In the genomic region with DNA sequence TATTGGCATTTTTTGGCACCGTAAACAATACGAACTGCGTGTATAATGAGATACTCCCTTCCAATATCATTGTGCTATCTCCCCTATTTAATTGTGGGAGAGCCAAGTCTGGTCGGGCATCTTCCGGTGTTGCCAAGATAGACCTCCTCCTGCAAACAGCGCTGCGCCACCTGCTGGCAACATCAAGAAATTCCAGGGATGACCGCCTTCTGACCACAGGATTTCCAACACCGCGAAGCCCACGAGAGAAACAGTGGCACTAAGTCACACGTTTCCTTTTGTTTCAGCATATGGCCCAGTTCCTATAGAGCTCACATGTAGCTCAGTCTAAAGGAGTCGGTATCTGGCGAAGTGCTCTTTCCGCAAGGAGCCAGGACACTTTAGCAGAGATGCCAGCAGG, we compare ENCODE assay signal across 9 mouse cellular contexts. TPM values are rescaled to one million over a fixed set of nuclear protein-coding genes. Genes with fewer than 3 reads are reported as not detected.
DNase-seq lines count a peak whose midpoint lies in the region; ATAC-seq and TF ChIP-seq lines count a peak whose summit lies in the region.
"Had no signal": no experiment of that assay in that cellular context is flagged by ENCODE, and none has a peak within 500 bp of the region (broad histone marks: within the 10 kb centered on the region; RNA-seq: fewer than 3 reads in every experiment).

No protein-coding gene starts in this region.

- WGBS in embryonic facial prominence, embryonic 14.5 days: 17% methylated on average over 15 of the region's 15 CpGs

- H3K4me2 ChIP-seq in embryonic facial prominence, embryonic 14.5 days (ENCODE audit: low read depth, low read length): no peak overlapping the region
- H3K4me2 ChIP-seq: limb, embryonic 15.5 days had no signal

- H3K4me1 ChIP-seq in bone marrow macrophage, adult 2 months (ENCODE audit: control insufficient read depth, insufficient read depth, low read length): peaks cover 35% of the 10 kb centered on the region
- no peaks in the 10 kb centered on the region for H3K4me1 ChIP-seq in embryonic facial prominence, embryonic 14.5 days (ENCODE audit: control insufficient read depth, insufficient read depth, low read length)
- H3K4me1 ChIP-seq: limb, embryonic 15.5 days had no signal

- ATAC-seq in embryonic facial prominence, embryonic 14.5 days (ENCODE audit: low read depth): no peak
- peak; percentile 87 for ATAC-seq in megakaryocyte-erythroid progenitor cell, adult 5-6 weeks (replicated peaks; ENCODE audit: low FRiP score, low TSS enrichment, poor library complexity, severe bottlenecking)
- no peak for ATAC-seq in inflammation-experienced regulatory T-cells, adult 6 months

- TF ChIP-seq POLR2A in bone marrow macrophage, adult 2 months (IDR thresholded peaks at IDR 0.05; ENCODE audit: borderline replicate concordance, low read depth, low read length): no peak

- H3K9me3 ChIP-seq in embryonic facial prominence, embryonic 14.5 days (ENCODE audit: control insufficient read depth, low read length): no peaks in the 10 kb centered on the region
- H3K9me3 ChIP-seq: limb, embryonic 15.5 days had no signal

- intact Hi-C loops in heart, postnatal 14 days (cut with DNase I): loop anchor here (2.0 kb wide), 1 partner anchor 69 kb away; no protein-coding TSS in a partner anchor

- no peak overlapping the region for H3K4me3 ChIP-seq in bone marrow macrophage, adult 2 months (ENCODE audit: insufficient read depth, low read length)
- no peak overlapping the region for H3K4me3 ChIP-seq in embryonic facial prominence, embryonic 14.5 days (ENCODE audit: low read depth, low read length)
- H3K4me3 ChIP-seq: limb, embryonic 15.5 days had no signal

- no peak overlapping the region for H3K9ac ChIP-seq in embryonic facial prominence, embryonic 14.5 days (ENCODE audit: low read depth, low read length)
- H3K9ac ChIP-seq: limb, embryonic 15.5 days had no signal

- H3K27me3 ChIP-seq in embryonic facial prominence, embryonic 14.5 days (replicated peaks; ENCODE audit: control insufficient read depth, insufficient read depth, low read length): no peaks in the 10 kb centered on the region
- H3K27me3 ChIP-seq: limb, embryonic 15.5 days had no signal

- peak; percentile 53 for DNase-seq in MEL-GATA-1-ER (ENCODE audit: extremely low read depth, low read depth)
- DNase-seq in embryonic facial prominence, embryonic 14.5 days (ENCODE audit: low spot score): peak; percentile 47
- DNase-seq in heart, postnatal 14 days: peak; percentile 68 to 78
- DNase-seq in layer of hippocampus, postnatal 14 days (ENCODE audit: low spot score in 2 of 2): peak; percentile 39 to 48
- peak; percentile 64 for DNase-seq in right cerebral cortex, postnatal 14 days

- no peak overlapping the region for H3K27ac ChIP-seq in bone marrow macrophage, adult 2 months (ENCODE audit: insufficient read depth, low read depth, low read length)
- H3K27ac ChIP-seq in embryonic facial prominence, embryonic 14.5 days (replicated peaks; ENCODE audit: low read depth, low read length): no peak overlapping the region
- H3K27ac ChIP-seq: limb, embryonic 15.5 days had no signal

- peak; percentile 90 for TF ChIP-seq CTCF in bone marrow macrophage, adult 2 months (IDR thresholded peaks at IDR 0.05; ENCODE audit: low read depth, low read length)

- no peaks in the 10 kb centered on the region for H3K36me3 ChIP-seq in embryonic facial prominence, embryonic 14.5 days (ENCODE audit: control insufficient read depth, insufficient read depth, low read length)
- H3K36me3 ChIP-seq: limb, embryonic 15.5 days had no signal

RNA-seq across cellular contexts. Expression of gene 4930469K13Rik, which starts 24.6 kb away (rescaled TPM):
- not detected in 2 replicates for polyA plus RNA-seq in bone marrow macrophage, adult 2 months (2012; ENCODE audit: insufficient read depth, insufficient read length, missing spikeins)
- polyA plus RNA-seq in embryonic facial prominence, embryonic 14.5 days (2014; fragmentation: Nextera tagmentation; extraction: Ambion mirVana): 0.54 and 0.72 TPM in 2 replicates
- total RNA-seq in heart, postnatal 14 days (2021): not detected
- not detected for total RNA-seq in layer of hippocampus, postnatal 14 days (2021)
- not detected in 2 replicates for total RNA-seq in megakaryocyte-erythroid progenitor cell, adult 5-6 weeks (2014; fragmentation: Nextera tagmentation)
- total RNA-seq in megakaryocyte-erythroid progenitor cell, adult 5-6 weeks (2017): not detected in 2 replicates
- polyA plus RNA-seq in inflammation-experienced regulatory T-cells, adult 6 months (2017; shearing (Covaris generic)): 10 to 100 TPM in 1 of 3 experiments, 1 to 10 TPM in 2; 6.0 to 13.0 (median 7.7) TPM

RNA-seq across cellular contexts. Expression of gene Lcp2, which starts 27.1 kb away (rescaled TPM):
- 96.8 and 118 TPM in 2 replicates for polyA plus RNA-seq in bone marrow macrophage, adult 2 months (2012; ENCODE audit: insufficient read depth, insufficient read length, missing spikeins)
- 4.9 and 6.4 TPM in 2 replicates for polyA plus RNA-seq in embryonic facial prominence, embryonic 14.5 days (2014; fragmentation: Nextera tagmentation; extraction: Ambion mirVana)
- 1 to 10 TPM; 3.0 to 4.9 TPM for total RNA-seq in heart, postnatal 14 days (2021)
- total RNA-seq in layer of hippocampus, postnatal 14 days (2021): 1 to 10 TPM; 4.1 to 5.1 TPM
- total RNA-seq in megakaryocyte-erythroid progenitor cell, adult 5-6 weeks (2014; fragmentation: Nextera tagmentation): 11.4 and 19.0 TPM in 2 replicates
- total RNA-seq in megakaryocyte-erythroid progenitor cell, adult 5-6 weeks (2017): 9.3 and 16.2 TPM in 2 replicates
- 100 to 1,000 TPM; 451 to 581 (median 480) TPM for polyA plus RNA-seq in inflammation-experienced regulatory T-cells, adult 6 months (2017; shearing (Covaris generic))
